Mouse (Mus musculus): ENCODE measurements around the gene Foxn2.

- no peak for TF ChIP-seq GATA1 (IDR thresholded peaks at IDR 0.05; ENCODE audit: low read length)
- no peak for TF ChIP-seq TAL1 (IDR thresholded peaks at IDR 0.05; ENCODE audit: low read length)
These were observed 44.4 kb downstream of the Foxn2 start for GRCm38 (mm10) chr17:88484951-88485350.
